Mouse (Mus musculus): ENCODE measurements at regions not wholly inside any gene's neighbourhood (a gene's known extent, or its start where the extent isn't known, plus 50 kb on each side); places are given as distances from the start of the nearest gene placed in this dataset.

- Histone ChIP-seq H3K36me3 (ENCODE audit: control insufficient read depth, insufficient read depth, low read length) (no peaks in the 10 kb centered on the region), H3K9me3 (ENCODE audit: control insufficient read depth, low read length) (no peaks in the 10 kb centered on the region), H3K4me2 (ENCODE audit: low read length) (no peak overlapping the region), H3K4me3 (ENCODE audit: control insufficient read depth in 1 of 2, insufficient read depth in 1 of 2, low read depth in 1 of 2, low read length in 2 of 2) (no peak overlapping the region), H3K27me3 (ENCODE audit: control insufficient read depth, insufficient read depth, low read length) (no peaks in the 10 kb centered on the region), H3K27ac (replicated peaks in 1 of 2; ENCODE audit: control insufficient read depth in 1 of 2, insufficient read depth in 1 of 2, low read depth in 2 of 2, low read length in 2 of 2) (no peak overlapping the region), H3K9ac (ENCODE audit: low read length) (no peak overlapping the region), H3K4me1 (ENCODE audit: control insufficient read depth in 2 of 2, insufficient read depth in 2 of 2, low read length in 2 of 2) (no peaks in the 10 kb centered on the region)
- ATAC-seq (ENCODE audit: insufficient number of reproducible peaks, insufficient read depth, low FRiP score, low read depth): no peak
- WGBS: 57% methylated on average over 3 of the region's 3 CpGs
Measured at GRCm38 (mm10) chr4:54430789-54431188, 514.1 kb upstream of the Zfp462 start.

DNA sequence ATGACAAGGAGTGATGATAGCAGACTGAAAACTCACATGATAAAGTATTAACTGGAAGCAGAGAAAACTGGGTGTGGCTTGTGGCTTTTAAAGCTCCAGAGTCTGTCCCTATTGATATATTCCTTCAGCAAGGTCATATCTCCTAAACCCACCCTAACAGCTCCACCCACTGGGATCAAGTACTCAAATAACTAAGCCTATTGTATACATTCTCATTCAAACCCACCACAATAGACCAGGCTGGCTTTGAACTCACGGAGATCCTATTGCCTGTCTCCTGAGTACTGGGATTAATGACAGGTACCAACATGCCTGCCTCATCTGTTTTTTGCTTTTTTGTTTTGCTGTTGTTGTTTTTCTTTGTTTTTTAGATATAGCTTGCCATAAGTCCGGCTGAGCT, 484.3 kb upstream of the Zfp462 start:
- Histone ChIP-seq H3K36me3 (ENCODE audit: control insufficient read depth, insufficient read depth, low read length) (no peaks in the 10 kb centered on the region), H3K9me3 (ENCODE audit: control insufficient read depth, low read length) (no peaks in the 10 kb centered on the region), H3K27ac (replicated peaks in 1 of 2; ENCODE audit: control insufficient read depth in 1 of 2, insufficient read depth in 1 of 2, low read depth in 2 of 2, low read length in 2 of 2) (no peak overlapping the region), H3K4me1 (ENCODE audit: control insufficient read depth in 2 of 2, insufficient read depth in 2 of 2, low read length in 2 of 2) (peaks cover 2% of the 10 kb centered on the region in 2 experiments; a peak in 2 of 4 replicates), H3K4me2 (ENCODE audit: low read length) (no peak overlapping the region), H3K27me3 (ENCODE audit: control insufficient read depth, insufficient read depth, low read length) (no peaks in the 10 kb centered on the region), H3K9ac (ENCODE audit: low read length) (no peak overlapping the region), H3K4me3 (ENCODE audit: control insufficient read depth in 1 of 2, insufficient read depth in 1 of 2, low read depth in 1 of 2, low read length in 2 of 2) (no peak overlapping the region)
- WGBS: 75% methylated on average over 2 of the region's 2 CpGs
- ATAC-seq (ENCODE audit: insufficient number of reproducible peaks, insufficient read depth, low FRiP score, low read depth): no peak

DNA sequence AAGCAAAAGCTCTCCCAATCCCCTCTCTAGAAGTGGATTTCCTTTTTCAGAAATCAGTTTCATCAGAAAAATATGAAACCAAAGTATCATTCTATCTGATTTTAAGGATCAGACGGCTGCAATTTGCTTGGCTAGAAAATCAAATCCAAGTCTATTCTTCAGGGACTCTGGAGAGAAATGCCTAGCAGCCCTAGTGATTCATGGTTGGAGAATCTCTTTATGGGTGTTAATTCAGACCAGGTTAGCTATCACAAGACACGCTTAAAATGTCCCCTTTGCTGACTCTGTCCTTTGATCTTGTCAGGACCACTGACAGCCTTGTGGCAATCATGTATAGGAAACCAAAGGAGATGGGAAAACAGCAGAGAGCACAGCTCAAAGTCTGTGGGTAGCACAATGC, 475.7 kb upstream of the Zfp462 start:
- Histone ChIP-seq H3K27ac (replicated peaks in 1 of 2; ENCODE audit: control insufficient read depth in 1 of 2, insufficient read depth in 1 of 2, low read depth in 2 of 2, low read length in 2 of 2) (0 out of 4 replicates have a peak overlapping the region, but pooled peaks of 1 of the 2 experiments have one; percentile 11), H3K4me3 (ENCODE audit: control insufficient read depth in 1 of 2, insufficient read depth in 1 of 2, low read depth in 1 of 2, low read length in 2 of 2) (no peak overlapping the region), H3K4me2 (ENCODE audit: low read length) (no peak overlapping the region), H3K4me1 (ENCODE audit: control insufficient read depth in 2 of 2, insufficient read depth in 2 of 2, low read length in 2 of 2) (peaks cover 8 to 16% of the 10 kb centered on the region in 2 experiments), H3K27me3 (ENCODE audit: control insufficient read depth, insufficient read depth, low read length) (no peaks in the 10 kb centered on the region), H3K9ac (ENCODE audit: low read length) (no peak overlapping the region), H3K36me3 (ENCODE audit: control insufficient read depth, insufficient read depth, low read length) (no peaks in the 10 kb centered on the region), H3K9me3 (ENCODE audit: control insufficient read depth, low read length) (no peaks in the 10 kb centered on the region)
- 79% methylated on average over 2 of the region's 2 CpGs for WGBS
- no peak for ATAC-seq (ENCODE audit: insufficient number of reproducible peaks, insufficient read depth, low FRiP score, low read depth)

- Histone ChIP-seq H3K36me3 (ENCODE audit: control insufficient read depth, insufficient read depth, low read length) (no peaks in the 10 kb centered on the region), H3K4me1 (ENCODE audit: control insufficient read depth in 2 of 2, insufficient read depth in 2 of 2, low read length in 2 of 2) (peaks cover 7 to 16% of the 10 kb centered on the region in 2 experiments), H3K27me3 (ENCODE audit: control insufficient read depth, insufficient read depth, low read length) (no peaks in the 10 kb centered on the region), H3K4me3 (ENCODE audit: control insufficient read depth in 1 of 2, insufficient read depth in 1 of 2, low read depth in 1 of 2, low read length in 2 of 2) (no peak overlapping the region), H3K9me3 (ENCODE audit: control insufficient read depth, low read length) (no peaks in the 10 kb centered on the region), H3K9ac (ENCODE audit: low read length) (no peak overlapping the region), H3K27ac (replicated peaks in 1 of 2; ENCODE audit: control insufficient read depth in 1 of 2, insufficient read depth in 1 of 2, low read depth in 2 of 2, low read length in 2 of 2) (peak overlapping the region; percentile 32 to 57; a peak in 3 of 4 replicates), H3K4me2 (ENCODE audit: low read length) (peak overlapping the region; percentile 50)
- ATAC-seq (ENCODE audit: insufficient number of reproducible peaks, insufficient read depth, low FRiP score, low read depth): peak; percentile 87
- WGBS: 27% methylated on average over 13 of the region's 13 CpGs
Measured at GRCm38 (mm10) chr4:54470022-54471008, 474.5 kb upstream of the Zfp462 start.

GRCm38 (mm10) chr4:54471009-54471408, 473.8 kb upstream of the Zfp462 start:
- ATAC-seq (ENCODE audit: insufficient number of reproducible peaks, insufficient read depth, low FRiP score, low read depth): no peak

DNA sequence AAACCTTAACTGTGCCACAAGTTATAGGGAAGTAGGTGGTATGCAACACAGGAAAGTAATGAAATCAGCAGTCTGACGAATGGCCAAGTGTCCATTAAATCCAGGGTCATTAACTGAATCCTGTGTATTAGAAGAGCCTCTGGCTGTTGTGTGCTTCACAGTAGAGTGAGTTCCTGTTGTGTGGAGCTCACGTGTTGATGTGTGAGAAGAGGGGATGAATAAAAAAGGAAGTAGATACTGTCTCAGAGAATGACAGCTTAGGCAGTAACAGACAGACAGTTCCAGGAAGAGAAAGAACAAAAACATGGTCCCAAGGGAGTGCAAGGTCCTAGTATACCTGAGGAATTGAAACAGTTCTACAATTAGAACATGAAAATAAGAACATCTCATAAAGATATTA, 463.1 kb upstream of the Zfp462 start:
- 73% methylated on average over 2 of the region's 2 CpGs for WGBS
- Histone ChIP-seq H3K4me1 (ENCODE audit: control insufficient read depth in 2 of 2, insufficient read depth in 2 of 2, low read length in 2 of 2) (no peaks in the 10 kb centered on the region), H3K27me3 (ENCODE audit: control insufficient read depth, insufficient read depth, low read length) (no peaks in the 10 kb centered on the region), H3K4me3 (ENCODE audit: control insufficient read depth in 1 of 2, insufficient read depth in 1 of 2, low read depth in 1 of 2, low read length in 2 of 2) (no peak overlapping the region), H3K4me2 (ENCODE audit: low read length) (no peak overlapping the region), H3K36me3 (ENCODE audit: control insufficient read depth, insufficient read depth, low read length) (no peaks in the 10 kb centered on the region), H3K9ac (ENCODE audit: low read length) (no peak overlapping the region), H3K27ac (replicated peaks in 1 of 2; ENCODE audit: control insufficient read depth in 1 of 2, insufficient read depth in 1 of 2, low read depth in 2 of 2, low read length in 2 of 2) (no peak overlapping the region), H3K9me3 (ENCODE audit: control insufficient read depth, low read length) (no peaks in the 10 kb centered on the region)
- no peak for ATAC-seq (ENCODE audit: insufficient number of reproducible peaks, insufficient read depth, low FRiP score, low read depth)

More at GRCm38 (mm10) chr4:54471009-54471408, 473.8 kb upstream of the Zfp462 start:
- H3K4me3 ChIP-seq (ENCODE audit: control insufficient read depth in 1 of 2, insufficient read depth in 1 of 2, low read depth in 1 of 2, low read length in 2 of 2): no peak overlapping the region
- no peak overlapping the region for H3K4me2 ChIP-seq (ENCODE audit: low read length)
- no peaks in the 10 kb centered on the region for H3K27me3 ChIP-seq (ENCODE audit: control insufficient read depth, insufficient read depth, low read length)
- H3K36me3 ChIP-seq (ENCODE audit: control insufficient read depth, insufficient read depth, low read length): no peaks in the 10 kb centered on the region
- H3K9ac ChIP-seq (ENCODE audit: low read length): no peak overlapping the region
- H3K9me3 ChIP-seq (ENCODE audit: control insufficient read depth, low read length): no peaks in the 10 kb centered on the region
- no peak overlapping the region; a peak in 1 of 4 replicates for H3K27ac ChIP-seq (replicated peaks in 1 of 2; ENCODE audit: control insufficient read depth in 1 of 2, insufficient read depth in 1 of 2, low read depth in 2 of 2, low read length in 2 of 2)
- H3K4me1 ChIP-seq (ENCODE audit: control insufficient read depth in 2 of 2, insufficient read depth in 2 of 2, low read length in 2 of 2): peaks cover 7 to 16% of the 10 kb centered on the region in 2 experiments
- 68% methylated on average over 1 of the region's 1 CpGs for WGBS

DNA sequence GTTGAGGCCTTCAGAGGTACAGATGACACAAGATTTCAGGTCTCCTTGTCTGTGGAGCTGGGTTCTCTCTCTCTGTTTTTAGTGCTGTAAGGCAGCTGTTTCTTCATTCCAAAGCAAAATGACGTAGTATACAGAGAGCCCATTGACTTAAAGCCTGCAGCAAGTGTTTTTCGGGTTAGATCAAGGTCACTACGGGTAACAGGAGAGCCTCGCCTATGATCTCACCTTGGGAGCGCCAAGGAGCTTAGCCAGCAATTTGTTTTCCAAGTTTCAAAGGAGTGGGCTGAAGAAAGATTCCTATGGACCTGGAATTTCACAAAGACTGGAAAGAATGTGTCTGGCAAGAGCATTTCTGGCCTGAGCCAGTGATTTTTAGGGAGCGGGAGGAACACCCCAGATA, 451.8 kb upstream of the Zfp462 start:
- H3K4me1 ChIP-seq (ENCODE audit: control insufficient read depth in 2 of 2, insufficient read depth in 2 of 2, low read length in 2 of 2): no peaks in the 10 kb centered on the region; a peak in 1 of 4 replicates
- ATAC-seq (ENCODE audit: insufficient number of reproducible peaks, insufficient read depth, low FRiP score, low read depth): no peak
- no peak overlapping the region for H3K4me2 ChIP-seq (ENCODE audit: low read length)
- H3K27me3 ChIP-seq (ENCODE audit: control insufficient read depth, insufficient read depth, low read length): no peaks in the 10 kb centered on the region
- no peaks in the 10 kb centered on the region for H3K36me3 ChIP-seq (ENCODE audit: control insufficient read depth, insufficient read depth, low read length)
- H3K9me3 ChIP-seq (ENCODE audit: control insufficient read depth, low read length): no peaks in the 10 kb centered on the region
- no peak overlapping the region for H3K4me3 ChIP-seq (ENCODE audit: control insufficient read depth in 1 of 2, insufficient read depth in 1 of 2, low read depth in 1 of 2, low read length in 2 of 2)
- H3K27ac ChIP-seq (replicated peaks in 1 of 2; ENCODE audit: control insufficient read depth in 1 of 2, insufficient read depth in 1 of 2, low read depth in 2 of 2, low read length in 2 of 2): no peak overlapping the region
- H3K9ac ChIP-seq (ENCODE audit: low read length): no peak overlapping the region
- 47% methylated on average over 6 of the region's 6 CpGs for WGBS
